Mouse (Mus musculus): ENCODE data around the gene Fam172a.

DNA sequence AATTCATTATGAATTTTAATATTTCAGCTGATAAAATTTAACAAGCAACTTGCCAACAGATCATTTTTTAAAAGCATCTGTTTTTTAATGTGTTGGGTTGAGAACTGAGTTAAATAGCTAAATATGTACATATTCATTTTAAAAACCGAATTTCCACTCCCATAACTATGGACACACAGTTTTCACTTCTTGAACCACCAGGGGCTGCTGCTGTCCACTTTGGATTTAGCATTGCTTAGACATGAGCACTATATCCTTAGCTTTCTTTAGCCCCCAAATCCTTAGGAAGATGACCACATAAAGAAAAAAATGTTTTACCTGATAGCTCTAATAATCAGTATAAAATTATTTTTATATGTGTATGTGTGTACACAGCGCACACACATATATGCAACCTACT is 207.4 kb downstream of the Fam172a start:
- no peak for TF ChIP-seq GATA1 (IDR thresholded peaks at IDR 0.05; ENCODE audit: borderline replicate concordance, low read length)
- TF ChIP-seq CTCF (IDR thresholded peaks at IDR 0.05; ENCODE audit: low read depth, low read length) = no peak
- no peak for TF ChIP-seq TAL1 (conservative IDR thresholded peaks at IDR 0.05; ENCODE audit: low read depth, low read length)
- no peak for TF ChIP-seq POLR2AphosphoS5 (IDR thresholded peaks at IDR 0.05; ENCODE audit: insufficient replicate concordance, low read depth, low read length)

Measured in G1E (cell line).